Mouse (Mus musculus) hindbrain, postnatal 0 days (tissue): ENCODE measurements around the gene Yap1. TPM values are rescaled to one million over a fixed set of nuclear protein-coding genes. Genes with fewer than 3 reads are reported as not detected.

Experiments used
- ATAC-seq: fragments of 200-750 bp; cut with Nextera tagmentation; 2 replicates; pipeline ENCODE4 v1.8.0; 2017; ENCODE audit warnings: mild to moderate bottlenecking, moderate TSS enrichment, moderate library complexity
- DNase-seq: peaks from one replicate; pipeline ENCODE4 v3.0.0-alpha.2; 2015; ENCODE audit warnings: low spot score
- H3K27ac ChIP-seq: fragments of 300-500 bp; sonication (generic); 2 replicates; pipeline ENCODE4 v1.5.1; 2014; ENCODE audit warnings: mild to moderate bottlenecking
- H3K27me3 ChIP-seq: fragments of 300-500 bp; sonication (generic); 2 replicates; pipeline ENCODE4 v1.6.1; 2014; ENCODE audit warnings: low read length, mixed read lengths; ENCODE audit not compliant: insufficient read depth
- H3K36me3 ChIP-seq: fragments of 300-500 bp; sonication (generic); 2 replicates; pipeline ENCODE4 v1.6.1; 2014; ENCODE audit warnings: low read length, mixed read lengths; ENCODE audit not compliant: insufficient read depth
- H3K4me1 ChIP-seq: fragments of 300-500 bp; sonication (generic); 2 replicates; pipeline ENCODE4 v1.6.1; 2014; ENCODE audit warnings: antibody characterized with exemption, low read length, mixed read lengths; ENCODE audit not compliant: insufficient read depth
- H3K4me2 ChIP-seq: fragments of 300-500 bp; sonication (generic); 2 replicates; pipeline ENCODE4 v1.6.1; 2014; ENCODE audit warnings: low read depth, mild to moderate bottlenecking, low read length, moderate library complexity, mixed read lengths
- H3K4me3 ChIP-seq: fragments of 300-500 bp; sonication (generic); 2 replicates; pipeline ENCODE4 v1.5.1; 2014; ENCODE audit warnings: low read length
- H3K9ac ChIP-seq: fragments of 300-500 bp; sonication (generic); replicated peaks from 2 replicates; pipeline ENCODE4 v1.6.1; 2014; ENCODE audit warnings: mild to moderate bottlenecking, low read length, moderate library complexity, mixed read lengths
- H3K9me3 ChIP-seq: fragments of 300-500 bp; sonication (generic); 2 replicates; pipeline ENCODE4 v1.6.1; 2016; ENCODE audit warnings: low read length, mixed read lengths
- CTCF ChIP-seq: IDR thresholded peaks from 2 replicates; pipeline ENCODE4 v1.5.1; 2016; ENCODE audit warnings: antibody characterized with exemption, control low read depth, low read depth
- WGBS: fragments of 180-500 bp; shearing (Covaris S2); extraction: QIAGEN DNeasy Blood & Tissue Kit; methylation state at CpG from one replicate; pipeline ENCODE4 v1.1.7; 2014; 5-methylcytosine and 5-hydroxymethylcytosine counted together
- polyA plus RNA-seq: library from polyadenylated mRNA; unstranded; fragments of >200 nt; fragmentation: Nextera tagmentation; extraction: Ambion mirVana; gene quantifications from 2 replicates; pipeline ENCODE4 v1.2.1, GENCODE M21; 2015
- total RNA-seq: library from RNA; depleted of rRNA; stranded (reverse); fragments of >200 nt; gene quantifications from 2 replicates; pipeline ENCODE4 v1.2.3, GENCODE M21; 2014; rRNA removed

Yap1 gene
- total and polyA plus RNA-seq, 2 experiments from 2014 or later: 6.3 to 22.2 TPM

DNA sequence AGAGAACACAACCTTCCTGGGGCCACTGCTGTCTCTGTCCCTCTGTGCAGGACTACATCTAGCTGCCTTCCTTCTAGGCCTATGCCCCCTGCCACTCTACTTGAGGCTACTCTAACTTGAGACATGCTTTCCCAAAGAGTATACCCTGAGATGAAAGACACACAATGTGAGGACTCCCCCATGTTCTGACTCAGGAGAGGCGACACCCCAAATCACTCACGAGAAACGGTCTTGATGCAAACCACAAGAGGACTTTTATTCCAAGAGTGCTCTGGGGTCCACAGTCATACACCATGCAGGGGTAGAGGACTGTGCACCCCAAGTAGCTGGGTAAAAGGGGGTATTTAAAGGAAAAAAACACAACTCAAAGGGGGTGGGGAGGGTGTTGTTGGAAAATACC lies 120.0 kb downstream of the Yap1 start:
- H3K4me3 ChIP-seq: no peak overlapping the region
- H3K27ac ChIP-seq: no peak overlapping the region
- no peaks in the 10 kb centered on the region for H3K9me3 ChIP-seq
- no peak for DNase-seq
- no peaks in the 10 kb centered on the region for H3K4me1 ChIP-seq
- no peak overlapping the region for H3K4me2 ChIP-seq
- no peak for TF ChIP-seq CTCF
- H3K36me3 ChIP-seq: no peaks in the 10 kb centered on the region
- 94% methylated on average over 3 of the region's 3 CpGs for WGBS
- no peak for ATAC-seq
- H3K27me3 ChIP-seq: no peaks in the 10 kb centered on the region
- H3K9ac ChIP-seq: no peak overlapping the region

DNA sequence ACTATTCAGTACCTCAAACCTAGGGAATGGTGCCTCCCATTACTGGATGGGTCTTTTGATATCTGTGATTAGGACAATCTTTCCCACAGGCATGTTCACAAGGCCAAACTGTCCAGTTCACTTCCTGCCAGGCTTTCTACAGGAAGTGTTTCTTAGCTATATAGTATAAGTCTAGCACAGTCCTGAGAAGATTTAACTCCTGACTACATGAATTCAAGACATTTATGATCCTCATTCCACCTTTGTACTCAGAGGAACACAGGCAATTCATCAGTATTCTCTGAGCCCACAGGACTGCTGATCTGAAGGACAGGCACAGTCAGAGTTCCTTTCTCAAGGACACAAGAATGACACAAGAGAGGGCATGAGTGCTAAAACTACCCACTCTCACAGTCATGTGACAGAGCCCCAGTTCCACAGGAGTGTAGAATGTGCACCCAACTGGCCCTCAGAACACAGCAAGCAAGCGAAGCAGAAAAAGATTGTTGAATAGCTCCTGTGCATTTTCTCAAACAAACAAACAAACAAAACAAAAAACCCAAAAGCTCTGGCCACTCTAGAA lies 122.0 kb downstream of the Yap1 start:
- Histone ChIP-seq H3K4me3 (no peak overlapping the region), H3K27ac (no peak overlapping the region), H3K4me1 (no peaks in the 10 kb centered on the region), H3K9ac (no peak overlapping the region), H3K4me2 (no peak overlapping the region), H3K9me3 (no peaks in the 10 kb centered on the region), H3K27me3 (no peaks in the 10 kb centered on the region), H3K36me3 (no peaks in the 10 kb centered on the region)
- ATAC-seq (no peak), DNase-seq (no peak)
- 91% methylated on average over 1 of the region's 1 CpGs for WGBS
- TF ChIP-seq CTCF: no peak

Other genes starting within 250 kb of the Yap1 start
- gene Tmem123, start 240.6 kb downstream of the Yap1 start, total RNA-seq: 20.9 and 24.7 TPM in 2 replicates
- gene Tmem123, start 240.6 kb downstream of the Yap1 start, polyA plus RNA-seq: 18.8 and 18.9 TPM in 2 replicates
- gene Birc2, start 167.5 kb downstream of the Yap1 start, total RNA-seq: 27.0 and 33.7 TPM in 2 replicates
- 28.8 and 29.5 TPM in 2 replicates for gene Birc2, start 167.5 kb downstream of the Yap1 start, polyA plus RNA-seq
- 3.5 and 4.0 TPM in 2 replicates for gene Birc3, start 131.4 kb downstream of the Yap1 start, total RNA-seq
- 1.4 and 1.5 TPM in 2 replicates for gene Birc3, start 131.4 kb downstream of the Yap1 start, polyA plus RNA-seq
- gene Cfap300, start 38.2 kb upstream of the Yap1 start, total RNA-seq: 11.1 and 13.5 TPM in 2 replicates
- 10.3 and 10.6 TPM in 2 replicates for gene Cfap300, start 38.2 kb upstream of the Yap1 start, polyA plus RNA-seq
- gene Cep126, start 129.7 kb upstream of the Yap1 start, total RNA-seq: 6.8 and 6.9 TPM in 2 replicates
- gene Cep126, start 129.7 kb upstream of the Yap1 start, polyA plus RNA-seq: 2.5 and 2.8 TPM in 2 replicates